Mouse (Mus musculus) midbrain, postnatal 0 days (tissue): ENCODE results near the gene C2cd4a. TPM values are rescaled to one million over a fixed set of nuclear protein-coding genes. Genes with fewer than 3 reads are reported as not detected.

ENCODE experiments used
- ATAC-seq: fragments of 200-750 bp; cut with Nextera tagmentation; 2 replicates; pipeline ENCODE4 v1.8.0; 2017; ENCODE audit warnings: moderate number of reproducible peaks, mild to moderate bottlenecking, moderate TSS enrichment, moderate library complexity; ENCODE audit not compliant: low FRiP score
- DNase-seq: peaks from one replicate; pipeline ENCODE4 v3.0.0-alpha.2; 2015; ENCODE audit warnings: low spot score
- H3K27ac ChIP-seq: fragments of 300-500 bp; sonication (generic); 2 replicates; pipeline ENCODE4 v1.5.1; 2014; ENCODE audit warnings: low read depth, mild to moderate bottlenecking, low read length, mixed read lengths
- H3K27me3 ChIP-seq: fragments of 300-500 bp; sonication (generic); 2 replicates; pipeline ENCODE4 v1.6.1; 2014; ENCODE audit warnings: low read length, control low read depth, mixed read lengths; ENCODE audit not compliant: insufficient read depth
- H3K36me3 ChIP-seq: fragments of 300-500 bp; sonication (generic); 2 replicates; pipeline ENCODE4 v1.6.1; 2014; ENCODE audit warnings: low read length, control low read depth, mixed read lengths; ENCODE audit not compliant: insufficient read depth
- H3K4me1 ChIP-seq: fragments of 300-500 bp; sonication (generic); 2 replicates; pipeline ENCODE4 v1.6.1; 2014; ENCODE audit warnings: mild to moderate bottlenecking, control low read depth, antibody characterized with exemption, low read length, mixed read lengths; ENCODE audit not compliant: insufficient read depth
- H3K4me2 ChIP-seq: fragments of 300-500 bp; sonication (generic); 2 replicates; pipeline ENCODE4 v1.6.1; 2014; ENCODE audit warnings: low read depth, mild to moderate bottlenecking, low read length, mixed read lengths; ENCODE audit not compliant: poor library complexity, severe bottlenecking
- H3K4me3 ChIP-seq: fragments of 300-500 bp; sonication (generic); 2 replicates; pipeline ENCODE4 v1.5.1; 2014; ENCODE audit warnings: low read depth, mild to moderate bottlenecking, low read length, moderate library complexity
- H3K9ac ChIP-seq: fragments of 300-500 bp; sonication (generic); replicated peaks from 2 replicates; pipeline ENCODE4 v1.6.1; 2014; ENCODE audit warnings: mild to moderate bottlenecking, low read length, moderate library complexity, mixed read lengths; ENCODE audit not compliant: poor library complexity, severe bottlenecking
- H3K9me3 ChIP-seq: fragments of 300-500 bp; sonication (generic); 2 replicates; pipeline ENCODE4 v1.6.1; 2016; ENCODE audit warnings: low read length, control low read depth
- CTCF ChIP-seq: IDR thresholded peaks from 2 replicates; pipeline ENCODE4 v1.5.1; 2016; ENCODE audit warnings: antibody characterized with exemption, mild to moderate bottlenecking
- WGBS: fragments of 180-500 bp; shearing (Covaris S2); extraction: QIAGEN DNeasy Blood & Tissue Kit; methylation state at CpG from one replicate; pipeline ENCODE4 v1.1.7; 2014; 5-methylcytosine and 5-hydroxymethylcytosine counted together
- polyA plus RNA-seq: library from polyadenylated mRNA; unstranded; fragments of >200 nt; fragmentation: Nextera tagmentation; extraction: Ambion mirVana; gene quantifications from 2 replicates; pipeline ENCODE4 v1.2.1, GENCODE M21; 2015
- total RNA-seq: library from RNA; depleted of rRNA; stranded (reverse); fragments of >200 nt; gene quantifications from 2 replicates; pipeline ENCODE4 v1.2.3, GENCODE M21; 2014

Gene C2cd4a
- total and polyA plus RNA-seq, 2 experiments from 2014 or later = 0.68 to 0.71 TPM

- no peak for TF ChIP-seq CTCF
- Histone ChIP-seq H3K4me1 (no peaks in the 10 kb centered on the region; the same call in 1 of the 2 replicates), H3K4me3 (no peak overlapping the region), H3K9me3 (no peaks in the 10 kb centered on the region), H3K27ac (no peak overlapping the region), H3K27me3 (no peaks in the 10 kb centered on the region), H3K36me3 (no peaks in the 10 kb centered on the region), H3K9ac (no peak overlapping the region), H3K4me2 (no peak overlapping the region)
- no peak for DNase-seq
- WGBS = 40% methylated on average over 1 of the region's 1 CpGs
- ATAC-seq = no peak
Measured at GRCm38 (mm10) chr9:67794216-67794615, 37.9 kb downstream of the C2cd4a start.

GRCm38 (mm10) chr9:67793501-67793900, 38.6 kb downstream of the C2cd4a start:
- no peaks in the 10 kb centered on the region for H3K9me3 ChIP-seq
- H3K4me2 ChIP-seq = no peak overlapping the region
- no peak for DNase-seq
- no peak for TF ChIP-seq CTCF
- no peaks in the 10 kb centered on the region for H3K27me3 ChIP-seq
- H3K27ac ChIP-seq = no peak overlapping the region
- no peak overlapping the region for H3K4me3 ChIP-seq
- H3K4me1 ChIP-seq = no peaks in the 10 kb centered on the region; the same call in 1 of the 2 replicates
- no peak overlapping the region for H3K9ac ChIP-seq
- no peaks in the 10 kb centered on the region for H3K36me3 ChIP-seq
- no peak for ATAC-seq
- 82% methylated on average over 6 of the region's 6 CpGs for WGBS

GRCm38 (mm10) chr9:67792405-67792804, 39.7 kb downstream of the C2cd4a start:
- no peaks in the 10 kb centered on the region; the same call in 1 of the 2 replicates for H3K4me1 ChIP-seq
- H3K9me3 ChIP-seq = no peaks in the 10 kb centered on the region
- no peaks in the 10 kb centered on the region for H3K36me3 ChIP-seq
- WGBS = 71% methylated on average over 5 of the region's 5 CpGs
- DNase-seq (no peak), ATAC-seq (no peak)
- no peak for TF ChIP-seq CTCF
- no peak overlapping the region for H3K27ac ChIP-seq
- H3K4me2 ChIP-seq = no peak overlapping the region
- H3K9ac ChIP-seq = no peak overlapping the region
- no peak overlapping the region for H3K4me3 ChIP-seq
- H3K27me3 ChIP-seq = no peaks in the 10 kb centered on the region

GRCm38 (mm10) chr9:67787671-67788070, 44.5 kb downstream of the C2cd4a start:
- WGBS = 71% methylated on average over 6 of the region's 6 CpGs

GRCm38 (mm10) chr9:67786311-67786710, 45.8 kb downstream of the C2cd4a start:
- no peaks in the 10 kb centered on the region for H3K4me1 ChIP-seq
- no peaks in the 10 kb centered on the region for H3K9me3 ChIP-seq
- H3K4me3 ChIP-seq = no peak overlapping the region
- H3K27me3 ChIP-seq = no peaks in the 10 kb centered on the region
- ATAC-seq (no peak), DNase-seq (no peak)
- no peak overlapping the region for H3K9ac ChIP-seq
- no peak for TF ChIP-seq CTCF
- WGBS = 90% methylated on average over 7 of the region's 7 CpGs
- H3K4me2 ChIP-seq = no peak overlapping the region
- H3K36me3 ChIP-seq = no peaks in the 10 kb centered on the region
- no peak overlapping the region for H3K27ac ChIP-seq

More at GRCm38 (mm10) chr9:67787671-67788070, 44.5 kb downstream of the C2cd4a start:
- no peak for ATAC-seq
- TF ChIP-seq CTCF = no peak
- H3K36me3 ChIP-seq = no peaks in the 10 kb centered on the region
- no peak overlapping the region for H3K27ac ChIP-seq
- no peaks in the 10 kb centered on the region for H3K9me3 ChIP-seq
- H3K27me3 ChIP-seq = no peaks in the 10 kb centered on the region
- H3K4me3 ChIP-seq = no peak overlapping the region
- no peak overlapping the region for H3K9ac ChIP-seq
- no peaks in the 10 kb centered on the region for H3K4me1 ChIP-seq
- no peak for DNase-seq
- H3K4me2 ChIP-seq = no peak overlapping the region

- DNase-seq = no peak
- TF ChIP-seq CTCF = peak; percentile 61
- no peaks in the 10 kb centered on the region for H3K27me3 ChIP-seq
- H3K4me3 ChIP-seq = no peak overlapping the region
- H3K4me2 ChIP-seq = no peak overlapping the region
- H3K9me3 ChIP-seq = no peaks in the 10 kb centered on the region
- no peaks in the 10 kb centered on the region for H3K36me3 ChIP-seq
- no peaks in the 10 kb centered on the region for H3K4me1 ChIP-seq
- no peak for ATAC-seq
- no peak overlapping the region for H3K27ac ChIP-seq
- no peak overlapping the region for H3K9ac ChIP-seq
Measured at GRCm38 (mm10) chr9:67783925-67784324, 48.2 kb downstream of the C2cd4a start.
